Mouse (Mus musculus): ENCODE measurements around the gene Gm43951. TPM values are rescaled to one million over a fixed set of nuclear protein-coding genes. Genes with fewer than 3 reads are reported as not detected.

The Gm43951 gene
- 4.4 and 5.1 TPM in 2 replicates for polyA plus RNA-seq (2011; ENCODE audit: insufficient read depth, insufficient read length, low read depth, missing spikeins)

GRCm38 (mm10) chr11:72206341-72207203 lies at the start of gene Gm43951:
Gm43951 (minus strand) TSS chr11:72206840.
- Histone ChIP-seq H3K27ac (ENCODE audit: insufficient read depth, low read length) (peak within 1 kb of the TSS; percentile 73), H3K9me3 (replicated peaks; ENCODE audit: control insufficient read depth, insufficient read depth, low read length, poor library complexity, severe bottlenecking) (no peaks in the 10 kb centered on the region), H3K4me1 (ENCODE audit: control insufficient read depth, insufficient read depth, low read length) (no peaks in the 10 kb centered on the region), H3K9ac (ENCODE audit: low read depth, poor library complexity, severe bottlenecking) (peak within 1 kb of the TSS; percentile 76), H3K36me3 (ENCODE audit: control insufficient read depth, insufficient read depth, low read length, poor library complexity, severe bottlenecking) (peaks cover 9% of the 10 kb centered on the region), H3K27me3 (ENCODE audit: control insufficient read depth, insufficient read depth, low read length, poor library complexity, severe bottlenecking) (no peaks in the 10 kb centered on the region), H3K4me3 (ENCODE audit: low read depth, low read length) (peak within 1 kb of the TSS; percentile 90)
- TF ChIP-seq EP300 (IDR thresholded peaks at IDR 0.05; ENCODE audit: insufficient read depth, low read depth, low read length) (no peak), POLR2A (IDR thresholded peaks at IDR 0.05; ENCODE audit: insufficient read depth, low read length) (no peak), CTCF (IDR thresholded peaks at IDR 0.05; ENCODE audit: low read depth, low read length) (no peak)

GRCm38 (mm10) chr11:72256441-72256840 lies 49.8 kb upstream of the Gm43951 start:
- Histone ChIP-seq H3K4me3 (ENCODE audit: low read depth, low read length) (no peak overlapping the region), H3K36me3 (ENCODE audit: control insufficient read depth, insufficient read depth, low read length, poor library complexity, severe bottlenecking) (no peaks in the 10 kb centered on the region), H3K9me3 (replicated peaks; ENCODE audit: control insufficient read depth, insufficient read depth, low read length, poor library complexity, severe bottlenecking) (no peaks in the 10 kb centered on the region), H3K27ac (ENCODE audit: insufficient read depth, low read length) (no peak overlapping the region), H3K9ac (ENCODE audit: low read depth, poor library complexity, severe bottlenecking) (no peak overlapping the region), H3K4me1 (ENCODE audit: control insufficient read depth, insufficient read depth, low read length) (no peaks in the 10 kb centered on the region), H3K27me3 (ENCODE audit: control insufficient read depth, insufficient read depth, low read length, poor library complexity, severe bottlenecking) (no peaks in the 10 kb centered on the region)
- TF ChIP-seq CTCF (IDR thresholded peaks at IDR 0.05; ENCODE audit: low read depth, low read length) (no peak), POLR2A (IDR thresholded peaks at IDR 0.05; ENCODE audit: insufficient read depth, low read length) (no peak), EP300 (IDR thresholded peaks at IDR 0.05; ENCODE audit: insufficient read depth, low read depth, low read length) (no peak)

GRCm38 (mm10) chr11:72255629-72256028 lies 49.0 kb upstream of the Gm43951 start:
- Histone ChIP-seq H3K9me3 (replicated peaks; ENCODE audit: control insufficient read depth, insufficient read depth, low read length, poor library complexity, severe bottlenecking) (no peaks in the 10 kb centered on the region), H3K27me3 (ENCODE audit: control insufficient read depth, insufficient read depth, low read length, poor library complexity, severe bottlenecking) (no peaks in the 10 kb centered on the region), H3K4me3 (ENCODE audit: low read depth, low read length) (no peak overlapping the region), H3K27ac (ENCODE audit: insufficient read depth, low read length) (no peak overlapping the region), H3K9ac (ENCODE audit: low read depth, poor library complexity, severe bottlenecking) (no peak overlapping the region), H3K4me1 (ENCODE audit: control insufficient read depth, insufficient read depth, low read length) (no peaks in the 10 kb centered on the region), H3K36me3 (ENCODE audit: control insufficient read depth, insufficient read depth, low read length, poor library complexity, severe bottlenecking) (no peaks in the 10 kb centered on the region)
- TF ChIP-seq POLR2A (IDR thresholded peaks at IDR 0.05; ENCODE audit: insufficient read depth, low read length) (no peak), CTCF (IDR thresholded peaks at IDR 0.05; ENCODE audit: low read depth, low read length) (no peak)

GRCm38 (mm10) chr11:72245196-72245753 lies 38.6 kb upstream of the Gm43951 start:
- no peak for TF ChIP-seq POLR2A (IDR thresholded peaks at IDR 0.05; ENCODE audit: insufficient read depth, low read length)
- TF ChIP-seq EP300 (IDR thresholded peaks at IDR 0.05; ENCODE audit: insufficient read depth, low read depth, low read length) = no peak
- TF ChIP-seq CTCF (IDR thresholded peaks at IDR 0.05; ENCODE audit: low read depth, low read length) = no peak
- H3K4me3 ChIP-seq (ENCODE audit: low read depth, low read length) = no peak overlapping the region
- H3K27me3 ChIP-seq (ENCODE audit: control insufficient read depth, insufficient read depth, low read length, poor library complexity, severe bottlenecking) = no peaks in the 10 kb centered on the region
- no peak overlapping the region for H3K27ac ChIP-seq (ENCODE audit: insufficient read depth, low read length)
- H3K36me3 ChIP-seq (ENCODE audit: control insufficient read depth, insufficient read depth, low read length, poor library complexity, severe bottlenecking) = no peaks in the 10 kb centered on the region
- H3K9me3 ChIP-seq (replicated peaks; ENCODE audit: control insufficient read depth, insufficient read depth, low read length, poor library complexity, severe bottlenecking) = no peaks in the 10 kb centered on the region
- no peaks in the 10 kb centered on the region for H3K4me1 ChIP-seq (ENCODE audit: control insufficient read depth, insufficient read depth, low read length)
- H3K9ac ChIP-seq (ENCODE audit: low read depth, poor library complexity, severe bottlenecking) = no peak overlapping the region

- H3K27me3 ChIP-seq (ENCODE audit: control insufficient read depth, insufficient read depth, low read length, poor library complexity, severe bottlenecking) = no peaks in the 10 kb centered on the region
- H3K27ac ChIP-seq (ENCODE audit: insufficient read depth, low read length) = no peak overlapping the region
- TF ChIP-seq CTCF (IDR thresholded peaks at IDR 0.05; ENCODE audit: low read depth, low read length) (no peak), POLR2A (IDR thresholded peaks at IDR 0.05; ENCODE audit: insufficient read depth, low read length) (no peak), EP300 (IDR thresholded peaks at IDR 0.05; ENCODE audit: insufficient read depth, low read depth, low read length) (no peak)
- H3K9ac ChIP-seq (ENCODE audit: low read depth, poor library complexity, severe bottlenecking) = no peak overlapping the region
- no peaks in the 10 kb centered on the region for H3K36me3 ChIP-seq (ENCODE audit: control insufficient read depth, insufficient read depth, low read length, poor library complexity, severe bottlenecking)
- no peak overlapping the region for H3K4me3 ChIP-seq (ENCODE audit: low read depth, low read length)
- H3K9me3 ChIP-seq (replicated peaks; ENCODE audit: control insufficient read depth, insufficient read depth, low read length, poor library complexity, severe bottlenecking) = no peaks in the 10 kb centered on the region
- no peaks in the 10 kb centered on the region for H3K4me1 ChIP-seq (ENCODE audit: control insufficient read depth, insufficient read depth, low read length)
Observed at GRCm38 (mm10) chr11:72240062-72240860, 33.6 kb upstream of the Gm43951 start.

All from ES-Bruce4 (cell line).